Mouse (Mus musculus): Measurements from ENCODE around the gene Fxyd5. TPM values are rescaled to one million over a fixed set of nuclear protein-coding genes. Genes with fewer than 3 reads are reported as not detected.
A peak's percentile ranks its signal among the peaks of the same experiment; 100 is the strongest.

Fxyd5 gene
- polyA plus RNA-seq, 1 experiment from 2014 or later: 23.3 TPM

DNA sequence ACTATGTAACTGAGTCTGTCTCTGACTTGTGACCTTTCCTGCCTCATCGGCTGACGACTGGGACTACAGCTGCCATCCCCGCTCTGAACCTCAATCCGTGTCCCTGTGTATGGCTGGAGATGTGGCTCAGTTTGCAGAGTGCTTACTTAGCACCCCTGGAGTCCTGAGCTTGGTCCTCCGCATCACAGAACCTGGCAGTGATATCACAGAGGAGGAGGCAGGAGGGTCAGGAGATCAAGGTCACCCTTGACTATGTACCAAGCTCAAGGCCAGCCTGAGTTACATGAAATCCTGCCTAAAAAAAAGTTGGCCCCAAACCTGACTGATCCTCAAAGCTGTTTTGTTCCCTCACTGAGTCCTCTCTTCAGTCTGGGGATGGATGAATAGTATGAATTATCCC lies 15.4 kb upstream of the Fxyd5 start:
- Histone ChIP-seq H3K27ac (ENCODE audit: low read depth, low read length) (no peak overlapping the region), H3K9ac (ENCODE audit: low read depth, low read length) (no peak overlapping the region; the same call in 1 of the 2 replicates), H3K36me3 (ENCODE audit: control insufficient read depth, insufficient read depth, low read length) (no peaks in the 10 kb centered on the region), H3K27me3 (ENCODE audit: control insufficient read depth, insufficient read depth, low read length) (peaks cover 7% of the 10 kb centered on the region), H3K4me1 (ENCODE audit: control insufficient read depth, insufficient read depth, low read length) (peaks cover 20% of the 10 kb centered on the region), H3K9me3 (ENCODE audit: control insufficient read depth, low read length) (no peaks in the 10 kb centered on the region), H3K4me2 (replicated peaks; ENCODE audit: low read depth, low read length) (no peak overlapping the region), H3K4me3 (ENCODE audit: low read length) (no peak overlapping the region)
- ATAC-seq (ENCODE audit: low FRiP score, low TSS enrichment): no peak
- 52% methylated on average over 5 of the region's 5 CpGs for WGBS

DNA sequence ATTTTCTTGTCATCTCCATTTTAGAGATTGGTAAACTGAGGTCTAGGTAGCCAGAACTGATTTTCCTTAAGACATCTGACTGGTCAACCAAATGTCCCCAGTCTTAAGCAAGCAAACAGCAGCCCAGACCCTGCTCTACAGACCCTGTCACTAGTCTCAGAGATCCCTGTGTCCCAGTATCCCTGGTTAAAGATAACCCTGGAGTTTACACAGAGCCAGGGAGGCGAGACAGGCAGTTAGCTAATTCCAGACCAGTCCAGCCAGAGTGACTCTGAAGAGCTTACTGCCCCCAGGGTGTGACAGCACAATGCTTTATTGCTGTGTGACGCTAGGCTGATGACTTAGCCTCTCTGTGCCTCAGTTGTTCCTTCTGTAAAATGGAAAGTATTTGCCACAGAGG lies 14.8 kb upstream of the Fxyd5 start, which contains the start of gene Fxyd1:
Fxyd1 (minus strand) TSS at position 129 of the 400 bp plus-strand sequence.
- 61% methylated on average over 2 of the region's 2 CpGs for WGBS
- no peak within 1 kb of the TSS; the same call in 1 of the 2 replicates for H3K9ac ChIP-seq (ENCODE audit: low read depth, low read length)
- H3K36me3 ChIP-seq (ENCODE audit: control insufficient read depth, insufficient read depth, low read length): no peaks in the 10 kb centered on the region
- no peaks in the 10 kb centered on the region for H3K9me3 ChIP-seq (ENCODE audit: control insufficient read depth, low read length)
- H3K27ac ChIP-seq (ENCODE audit: low read depth, low read length): no peak within 1 kb of the TSS
- peaks cover 14% of the 10 kb centered on the region for H3K27me3 ChIP-seq (ENCODE audit: control insufficient read depth, insufficient read depth, low read length)
- no peak for ATAC-seq (ENCODE audit: low FRiP score, low TSS enrichment)
- peaks cover 27% of the 10 kb centered on the region for H3K4me1 ChIP-seq (ENCODE audit: control insufficient read depth, insufficient read depth, low read length)
- H3K4me3 ChIP-seq (ENCODE audit: low read length): no peak within 1 kb of the TSS
- H3K4me2 ChIP-seq (replicated peaks; ENCODE audit: low read depth, low read length): no peak within 1 kb of the TSS

DNA sequence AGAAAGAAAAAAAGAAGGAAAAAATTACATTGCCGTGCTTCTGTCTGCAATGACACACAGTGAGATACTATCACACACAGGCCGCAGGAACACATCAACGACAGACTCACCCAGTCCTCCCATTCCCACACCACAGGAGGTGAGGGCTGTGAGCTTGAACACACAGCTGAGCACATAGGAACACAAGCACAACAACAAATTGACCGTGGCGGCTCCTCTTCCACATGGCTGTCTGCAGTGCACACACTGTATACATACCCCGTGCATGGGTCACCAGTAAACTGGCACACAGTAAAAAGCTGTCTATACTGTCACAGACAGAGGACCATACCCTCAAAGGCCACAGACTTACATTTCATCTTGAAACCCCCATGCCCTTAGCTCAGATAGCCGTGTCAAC lies 14.2 kb upstream of the Fxyd5 start:
- 72% methylated on average over 7 of the region's 7 CpGs for WGBS

DNA sequence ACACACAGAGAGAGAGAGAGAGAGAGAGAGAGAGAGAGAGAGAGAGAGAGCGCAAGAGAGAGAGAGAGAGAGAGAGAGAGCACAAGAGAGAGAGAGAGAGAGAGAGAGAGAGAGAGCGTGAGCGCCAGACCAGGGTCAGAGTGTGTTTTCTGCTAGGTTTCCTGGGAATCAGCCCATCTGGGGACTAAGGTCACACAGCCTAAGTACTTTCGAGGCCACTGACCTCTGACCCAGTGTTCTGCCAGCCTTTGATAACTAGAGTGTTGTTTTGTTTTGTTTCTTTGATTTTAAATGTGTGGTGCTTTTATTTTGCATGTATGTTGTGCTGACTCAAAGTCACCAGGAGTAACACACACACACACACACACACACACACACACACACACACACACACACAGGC lies 13.6 kb upstream of the Fxyd5 start:
- Histone ChIP-seq H3K4me2 (replicated peaks; ENCODE audit: low read depth, low read length) (no peak overlapping the region), H3K27me3 (ENCODE audit: control insufficient read depth, insufficient read depth, low read length) (peaks cover 26% of the 10 kb centered on the region), H3K4me1 (ENCODE audit: control insufficient read depth, insufficient read depth, low read length) (peaks cover 36% of the 10 kb centered on the region), H3K9ac (ENCODE audit: low read depth, low read length) (no peak overlapping the region), H3K4me3 (ENCODE audit: low read length) (no peak overlapping the region), H3K27ac (ENCODE audit: low read depth, low read length) (no peak overlapping the region), H3K9me3 (ENCODE audit: control insufficient read depth, low read length) (no peaks in the 10 kb centered on the region), H3K36me3 (ENCODE audit: control insufficient read depth, insufficient read depth, low read length) (no peaks in the 10 kb centered on the region)
- 30% methylated on average over 3 of the region's 4 CpGs for WGBS
- ATAC-seq (ENCODE audit: low FRiP score, low TSS enrichment): no peak

More for the DNA sequence above, 14.2 kb upstream of the Fxyd5 start:
- Histone ChIP-seq H3K4me2 (replicated peaks; ENCODE audit: low read depth, low read length) (no peak overlapping the region), H3K27me3 (ENCODE audit: control insufficient read depth, insufficient read depth, low read length) (peaks cover 20% of the 10 kb centered on the region), H3K9ac (ENCODE audit: low read depth, low read length) (no peak overlapping the region), H3K27ac (ENCODE audit: low read depth, low read length) (no peak overlapping the region), H3K9me3 (ENCODE audit: control insufficient read depth, low read length) (no peaks in the 10 kb centered on the region), H3K36me3 (ENCODE audit: control insufficient read depth, insufficient read depth, low read length) (no peaks in the 10 kb centered on the region), H3K4me1 (ENCODE audit: control insufficient read depth, insufficient read depth, low read length) (peaks cover 31% of the 10 kb centered on the region), H3K4me3 (ENCODE audit: low read length) (no peak overlapping the region)
- ATAC-seq (ENCODE audit: low FRiP score, low TSS enrichment): no peak

DNA sequence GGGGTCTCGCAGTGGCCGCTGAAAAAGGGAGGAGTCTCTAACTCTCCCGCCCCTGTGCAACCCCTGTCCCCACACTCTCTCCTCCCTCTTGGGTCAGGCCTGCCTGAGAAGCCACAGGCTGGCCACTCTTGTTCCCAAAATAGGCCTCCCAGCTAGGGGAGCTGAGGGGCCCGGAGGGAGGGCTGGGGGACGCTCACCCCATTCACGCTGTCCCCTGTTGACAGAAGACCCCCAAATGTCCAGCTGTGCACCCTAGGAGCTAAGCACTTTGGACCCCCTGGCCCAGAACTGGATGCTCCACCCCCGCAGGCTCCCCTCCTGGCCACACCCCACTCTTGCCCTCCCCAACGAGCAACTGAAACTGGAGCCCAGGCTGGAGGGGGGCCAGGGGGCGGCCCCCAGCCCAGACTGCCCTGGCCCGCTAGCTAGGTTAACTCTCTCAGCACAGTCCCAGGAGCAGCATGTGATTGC lies 13.1 kb upstream of the Fxyd5 start:
- peak overlapping the region; percentile 38; the same call in 1 of the 2 replicates for H3K27ac ChIP-seq (ENCODE audit: low read depth, low read length)
- H3K36me3 ChIP-seq (ENCODE audit: control insufficient read depth, insufficient read depth, low read length): no peaks in the 10 kb centered on the region
- no peaks in the 10 kb centered on the region for H3K9me3 ChIP-seq (ENCODE audit: control insufficient read depth, low read length)
- peaks cover 36% of the 10 kb centered on the region for H3K4me1 ChIP-seq (ENCODE audit: control insufficient read depth, insufficient read depth, low read length)
- whole genome bisulfite sequencing: 5% methylated on average over 10 of the region's 10 CpGs
- peak overlapping the region; percentile 44; the same call in 1 of the 2 replicates for H3K9ac ChIP-seq (ENCODE audit: low read depth, low read length)
- H3K27me3 ChIP-seq (ENCODE audit: control insufficient read depth, insufficient read depth, low read length): peaks cover 31% of the 10 kb centered on the region
- peak overlapping the region; percentile 31 for H3K4me2 ChIP-seq (replicated peaks; ENCODE audit: low read depth, low read length)
- H3K4me3 ChIP-seq (ENCODE audit: low read length): peak overlapping the region; percentile 18; the same call in 1 of the 2 replicates
- ATAC-seq (ENCODE audit: low FRiP score, low TSS enrichment): peak; percentile 82

DNA sequence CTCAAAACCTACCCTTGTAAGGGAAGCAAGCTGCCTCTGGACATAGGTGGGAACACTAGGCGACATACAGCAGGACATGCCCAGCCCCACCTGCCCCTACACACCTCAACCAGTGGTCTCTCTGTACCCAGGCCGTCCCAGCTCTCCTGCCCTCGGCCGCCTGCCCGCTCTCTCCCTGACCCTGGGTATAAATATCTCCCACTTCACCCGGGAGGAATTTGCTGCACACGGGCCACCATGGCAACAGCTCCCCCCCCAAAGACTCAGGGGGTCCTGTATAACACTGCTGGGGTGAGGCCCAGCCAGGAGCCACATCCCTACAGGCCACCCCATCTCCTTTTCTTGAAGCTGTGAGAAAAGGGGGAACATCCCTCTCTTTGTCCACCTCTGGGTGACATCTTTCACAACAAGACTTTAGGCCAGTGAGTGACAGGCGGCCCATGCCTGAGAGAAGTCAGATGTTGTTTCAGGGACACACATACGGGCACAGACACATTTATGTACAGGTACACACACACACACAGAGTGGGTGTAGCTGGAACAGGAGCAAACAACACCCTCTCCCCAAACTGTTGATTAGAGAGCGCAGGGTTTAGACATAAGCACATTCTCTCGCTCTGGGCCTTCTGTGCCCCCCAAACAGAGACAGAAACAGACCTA lies 12.5 kb upstream of the Fxyd5 start:
- H3K4me2 ChIP-seq (replicated peaks; ENCODE audit: low read depth, low read length): peak overlapping the region; percentile 31
- H3K36me3 ChIP-seq (ENCODE audit: control insufficient read depth, insufficient read depth, low read length): no peaks in the 10 kb centered on the region
- no peak for ATAC-seq (ENCODE audit: low FRiP score, low TSS enrichment)
- H3K4me1 ChIP-seq (ENCODE audit: control insufficient read depth, insufficient read depth, low read length): peaks cover 42% of the 10 kb centered on the region
- H3K9me3 ChIP-seq (ENCODE audit: control insufficient read depth, low read length): no peaks in the 10 kb centered on the region
- H3K4me3 ChIP-seq (ENCODE audit: low read length): peak overlapping the region; percentile 18; the same call in 1 of the 2 replicates
- WGBS: 44% methylated on average over 11 of the region's 11 CpGs
- peak overlapping the region; percentile 38; the same call in 1 of the 2 replicates for H3K27ac ChIP-seq (ENCODE audit: low read depth, low read length)
- H3K9ac ChIP-seq (ENCODE audit: low read depth, low read length): no peak overlapping the region; the same call in 1 of the 2 replicates
- H3K27me3 ChIP-seq (ENCODE audit: control insufficient read depth, insufficient read depth, low read length): peaks cover 37% of the 10 kb centered on the region

DNA sequence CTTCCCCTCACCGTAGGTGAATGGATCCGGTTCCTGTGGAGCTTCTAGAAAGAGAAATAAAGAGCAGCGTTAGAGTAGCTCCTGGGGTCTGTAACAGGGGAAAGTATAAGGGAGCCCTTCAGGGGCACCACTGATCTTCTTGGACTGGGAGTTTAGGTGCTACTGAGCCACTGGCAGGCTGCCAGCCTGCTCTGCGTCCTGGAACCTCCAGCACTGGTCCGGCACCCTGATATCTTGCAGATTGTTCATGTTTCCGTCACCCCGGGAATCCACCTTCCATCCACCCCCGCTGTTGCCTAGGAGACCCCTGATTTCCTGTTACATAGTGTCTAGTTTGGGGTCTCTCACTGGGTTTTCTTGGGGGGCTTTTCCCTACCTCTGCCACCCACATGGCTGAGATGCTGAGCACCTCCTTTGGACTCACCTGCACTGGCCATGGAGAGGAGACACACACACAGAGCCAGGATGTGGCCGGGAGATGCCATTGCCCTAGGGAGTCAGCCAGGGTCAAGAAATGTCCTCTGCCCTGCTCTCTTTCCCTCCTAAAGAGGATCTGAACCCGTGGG lies 11.7 kb upstream of the Fxyd5 start:
- H3K9me3 ChIP-seq (ENCODE audit: control insufficient read depth, low read length): no peaks in the 10 kb centered on the region
- H3K27me3 ChIP-seq (ENCODE audit: control insufficient read depth, insufficient read depth, low read length): peaks cover 44% of the 10 kb centered on the region
- ATAC-seq (ENCODE audit: low FRiP score, low TSS enrichment): no peak
- H3K4me1 ChIP-seq (ENCODE audit: control insufficient read depth, insufficient read depth, low read length): peaks cover 46% of the 10 kb centered on the region
- H3K27ac ChIP-seq (ENCODE audit: low read depth, low read length): no peak overlapping the region
- H3K36me3 ChIP-seq (ENCODE audit: control insufficient read depth, insufficient read depth, low read length): no peaks in the 10 kb centered on the region
- H3K4me3 ChIP-seq (ENCODE audit: low read length): no peak overlapping the region
- H3K4me2 ChIP-seq (replicated peaks; ENCODE audit: low read depth, low read length): no peak overlapping the region; the same call in 1 of the 2 replicates
- H3K9ac ChIP-seq (ENCODE audit: low read depth, low read length): no peak overlapping the region
- WGBS: 29% methylated on average over 10 of the region's 10 CpGs

DNA sequence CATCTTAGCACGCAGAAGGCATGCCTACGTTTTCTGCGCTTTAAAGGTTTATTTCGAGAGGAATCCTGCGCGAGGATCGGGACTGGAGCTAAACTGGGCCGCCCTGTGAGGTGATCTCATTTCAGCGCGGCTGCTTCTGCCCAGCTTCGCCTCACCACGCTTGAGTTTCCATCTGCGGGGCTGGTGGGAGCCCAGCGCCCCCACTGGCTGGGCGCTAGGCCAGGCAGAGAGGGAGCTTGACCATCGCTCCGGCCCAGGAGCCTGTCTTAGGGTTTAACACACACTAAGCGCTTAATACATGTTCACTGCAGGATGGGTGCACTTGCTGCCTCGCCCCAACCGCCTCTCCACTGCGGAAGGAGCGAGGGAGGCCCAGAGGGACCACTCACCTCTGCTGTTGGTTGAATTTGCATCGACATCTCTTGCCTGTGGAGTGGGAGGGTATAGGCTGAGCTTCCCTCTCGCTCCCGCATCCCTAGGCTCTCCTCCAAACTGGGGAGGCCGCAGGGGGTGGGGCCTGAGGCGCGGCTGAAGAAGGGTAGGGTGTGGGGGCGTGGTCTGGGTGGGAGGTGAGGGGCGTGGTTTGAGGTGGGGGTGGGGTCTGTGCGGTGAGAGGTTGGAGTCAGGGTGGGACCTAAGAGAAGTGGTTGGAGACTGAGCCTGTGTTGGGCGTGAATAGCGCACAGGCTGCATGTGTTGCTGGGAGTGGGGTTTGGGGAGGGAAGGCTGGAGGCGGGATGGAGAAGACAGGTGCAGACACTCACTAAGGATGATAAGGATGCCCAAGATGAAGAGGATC lies 10.6 kb upstream of the Fxyd5 start:
- WGBS: 2% methylated on average over 34 of the region's 34 CpGs
- Histone ChIP-seq H3K9ac (ENCODE audit: low read depth, low read length) (peak overlapping the region; percentile 28; the same call in 1 of the 2 replicates), H3K36me3 (ENCODE audit: control insufficient read depth, insufficient read depth, low read length) (no peaks in the 10 kb centered on the region), H3K4me2 (replicated peaks; ENCODE audit: low read depth, low read length) (peak overlapping the region; percentile 40), H3K27me3 (ENCODE audit: control insufficient read depth, insufficient read depth, low read length) (peaks cover 44% of the 10 kb centered on the region), H3K4me3 (ENCODE audit: low read length) (peak overlapping the region; percentile 26), H3K4me1 (ENCODE audit: control insufficient read depth, insufficient read depth, low read length) (peaks cover 46% of the 10 kb centered on the region), H3K27ac (ENCODE audit: low read depth, low read length) (no peak overlapping the region), H3K9me3 (ENCODE audit: control insufficient read depth, low read length) (no peaks in the 10 kb centered on the region)
- ATAC-seq (ENCODE audit: low FRiP score, low TSS enrichment): peak; percentile 47
